Mouse (Mus musculus) T-helper 2 cell (primary cell): Measurements from ENCODE around the gene Cyp4f14.

Source experiments
- in situ Hi-C: fragments of 300-600 bp; cut with MboI, MseI; formaldehyde crosslinking; loops from one replicate; pipeline ENCODE4 v1.15.1; 2025; ENCODE audit warnings: high pct_unique_total_duplicates

Gene Cyp4f14

DNA sequence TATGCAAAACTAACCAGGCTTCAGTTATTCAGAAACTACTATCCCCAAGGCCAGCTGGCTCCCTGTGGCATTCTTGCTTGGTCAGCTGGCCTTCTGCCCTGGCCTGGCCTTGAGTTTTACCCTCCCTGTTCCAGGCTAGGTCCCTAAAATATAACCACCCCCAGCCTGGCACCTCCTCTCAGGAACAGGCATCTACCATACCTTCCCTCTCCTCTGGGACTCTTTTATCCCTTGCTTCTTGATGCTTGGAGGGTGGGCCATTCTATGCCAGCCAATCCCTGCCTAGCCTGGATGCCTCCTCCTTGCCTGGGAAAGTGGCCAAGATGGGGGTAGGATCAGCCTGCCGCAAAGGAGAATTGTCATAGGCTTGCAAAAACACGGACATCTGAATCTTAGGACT is at the start of gene Cyp4f14:
Gene Cyp4f14, minus strand, starts transcription at position 212 of the 400 bp plus-strand sequence.
- in situ Hi-C loops: no loop called here

DNA sequence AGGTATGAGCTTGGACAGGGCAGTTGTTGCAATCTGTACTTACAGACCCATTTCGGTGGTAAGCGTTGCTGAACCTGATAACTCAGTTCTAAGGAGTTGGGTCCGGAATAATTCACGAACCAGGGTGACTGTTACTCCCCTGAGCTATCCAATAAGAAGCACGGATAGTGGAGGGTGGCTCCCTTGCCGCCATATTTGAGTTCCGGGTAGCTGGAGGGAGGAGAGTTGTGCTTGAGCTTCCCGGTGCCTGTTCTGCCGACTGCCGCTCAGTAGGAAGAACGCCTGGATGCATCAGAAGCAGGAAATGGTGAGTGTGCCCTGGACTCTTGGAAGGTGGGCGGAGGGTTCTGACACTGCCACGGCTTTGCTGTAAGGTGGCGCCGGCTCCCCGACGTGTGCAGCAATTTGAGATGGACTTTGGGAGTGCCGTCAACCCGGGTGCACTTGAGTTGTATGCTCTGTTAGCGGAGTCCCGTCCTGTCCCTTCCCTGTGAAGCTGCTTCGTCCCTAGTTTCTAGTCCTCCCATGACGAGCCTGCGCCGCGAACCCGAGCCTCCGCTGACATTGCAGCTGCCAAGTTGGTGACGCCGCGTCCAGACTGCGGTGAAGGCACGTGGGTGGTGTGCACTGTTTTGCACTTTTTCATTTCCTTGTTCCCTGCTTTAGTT is 48.6 kb upstream of the Cyp4f14 start, which contains the start of gene Zfp472:
Gene Zfp472, plus strand, starts transcription at position 192 of the 668 bp plus-strand sequence.
- in situ Hi-C loops: no loop called here

DNA sequence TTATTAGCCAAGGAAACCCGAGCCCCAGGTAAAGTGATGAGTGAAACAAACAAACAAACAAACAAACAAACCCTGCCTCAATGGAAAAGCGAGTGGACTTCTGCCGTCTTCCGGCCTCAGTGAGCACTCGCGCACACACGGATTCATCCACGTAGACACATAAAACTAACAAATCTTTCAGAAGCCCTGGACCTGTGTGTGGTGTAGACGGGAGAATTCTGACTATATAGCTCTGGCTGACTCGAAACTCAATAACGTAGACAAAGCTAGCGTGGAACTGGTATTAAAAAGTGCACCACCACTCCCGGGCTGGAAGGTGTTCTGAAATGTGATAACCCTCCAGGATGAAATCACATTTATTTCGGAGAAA is 48.1 kb upstream of the Cyp4f14 start:
- in situ Hi-C loops: no loop called here

DNA sequence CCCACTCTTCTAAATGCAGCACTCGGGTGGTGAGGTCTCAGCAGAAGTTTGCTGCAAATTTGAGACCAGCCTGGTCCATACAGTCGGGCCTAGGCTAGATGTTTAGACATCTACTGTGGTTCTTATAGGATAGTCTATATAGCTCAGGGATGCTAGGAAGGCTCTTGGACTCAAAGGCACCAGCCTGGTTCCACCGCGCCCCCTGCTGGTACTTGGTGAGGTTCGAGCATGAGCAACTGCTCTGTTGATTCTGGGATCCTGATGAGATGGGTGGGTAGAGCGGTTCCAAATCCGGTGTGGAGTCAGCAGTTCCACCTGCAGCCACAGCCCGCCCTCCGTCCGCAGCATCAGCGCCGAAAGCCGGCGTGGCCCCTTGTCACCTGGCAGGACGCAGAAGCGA is 34.3 kb upstream of the Cyp4f14 start:
- in situ Hi-C loops: no loop called here

DNA sequence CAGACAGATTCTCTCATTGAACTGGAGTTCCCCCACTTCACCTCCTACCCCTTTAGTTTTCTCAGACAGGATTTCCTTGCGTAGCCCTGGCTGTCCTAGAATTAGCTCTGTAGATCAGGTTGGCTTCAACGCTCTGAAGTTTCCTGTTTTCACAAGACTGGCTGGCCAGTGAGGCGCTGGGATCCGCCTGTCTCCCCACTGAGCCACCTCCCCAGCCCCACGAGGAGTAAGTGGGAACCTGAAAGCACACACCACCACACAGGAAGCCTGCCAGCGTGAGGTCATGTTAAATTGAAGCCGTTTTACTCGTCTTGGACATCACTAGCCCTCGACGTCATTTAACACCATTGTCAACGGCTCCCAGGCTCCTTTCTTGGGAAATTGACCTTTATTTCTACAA is 33.9 kb upstream of the Cyp4f14 start:
- in situ Hi-C loops: no loop called here

DNA sequence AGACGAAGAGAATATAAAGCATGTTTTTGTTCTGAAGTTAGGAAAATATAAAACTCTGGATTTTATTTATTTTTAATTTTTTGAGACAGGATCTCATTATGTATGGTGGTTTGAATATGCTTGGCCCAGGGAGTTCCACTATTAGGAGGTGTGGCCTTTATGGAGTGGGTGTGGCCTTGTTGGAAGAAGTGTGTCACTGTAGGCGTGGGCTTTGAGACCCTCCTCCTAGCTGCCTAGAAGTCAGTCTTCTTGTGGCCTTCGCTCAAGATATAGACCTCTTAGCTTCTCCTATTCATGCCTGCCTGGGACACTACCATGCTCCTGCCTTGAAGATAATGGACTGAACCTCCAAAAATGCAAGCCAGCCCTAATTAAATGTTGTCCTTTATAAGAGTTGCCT is 33.0 kb upstream of the Cyp4f14 start:
- in situ Hi-C loops: no loop called here

DNA sequence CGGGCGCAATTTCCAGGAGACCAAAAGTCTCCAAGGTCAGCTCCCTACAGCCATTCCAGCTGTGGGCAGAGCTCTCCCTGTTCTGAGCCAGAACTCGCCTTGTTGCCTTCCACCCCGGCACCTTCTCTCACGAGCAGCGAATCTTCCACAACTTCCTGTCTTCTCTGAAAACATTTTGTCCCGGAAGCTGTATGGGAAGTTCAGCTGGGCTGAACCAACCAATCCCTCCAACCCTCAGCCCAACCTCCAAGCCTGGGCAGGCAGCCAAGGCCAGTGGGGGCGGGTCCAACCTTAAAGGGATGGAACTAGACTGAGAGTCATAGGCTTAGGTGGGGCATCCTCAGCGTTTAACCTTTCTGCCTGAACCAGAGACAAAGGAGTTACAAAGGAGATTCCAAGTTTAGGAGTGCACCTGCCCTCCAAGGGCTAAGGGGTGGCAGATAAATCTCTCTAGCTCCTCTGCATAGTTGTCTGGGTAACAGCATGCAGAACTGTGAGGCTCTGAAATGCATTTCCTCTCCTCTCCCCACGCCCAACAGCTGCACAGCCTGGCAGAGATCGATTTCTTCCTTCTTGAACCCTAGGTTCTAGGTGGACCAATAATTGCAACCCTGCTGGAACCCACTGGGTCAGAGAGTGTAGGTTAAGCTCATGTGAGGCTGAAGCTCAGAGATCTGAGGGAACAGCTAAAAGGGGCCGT is 30.2 kb upstream of the Cyp4f14 start, which contains the start of gene Cyp4f13:
Gene Cyp4f13, minus strand, starts transcription at position 188 of the 700 bp plus-strand sequence.
- in situ Hi-C loops: no loop called here

DNA sequence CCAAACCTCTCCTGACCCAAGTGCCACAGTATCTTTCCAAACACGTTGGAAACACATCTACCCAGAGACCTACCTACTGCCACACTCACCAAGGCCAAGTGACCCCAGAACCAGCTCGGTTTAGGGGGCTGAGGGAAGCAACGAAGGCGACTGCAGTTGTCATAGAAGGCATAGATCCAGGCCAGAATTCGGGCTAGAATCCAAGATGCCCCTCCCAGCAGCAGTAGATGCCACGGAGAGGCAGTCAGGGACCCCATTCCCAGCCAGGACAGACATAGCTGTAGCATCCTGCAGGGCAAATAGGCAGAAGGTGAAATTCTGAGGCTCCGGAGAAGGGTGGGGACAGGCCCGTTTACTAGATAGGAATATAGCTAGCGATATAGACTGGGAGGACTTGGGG is 29.6 kb upstream of the Cyp4f14 start:
- in situ Hi-C loops: no loop called here

DNA sequence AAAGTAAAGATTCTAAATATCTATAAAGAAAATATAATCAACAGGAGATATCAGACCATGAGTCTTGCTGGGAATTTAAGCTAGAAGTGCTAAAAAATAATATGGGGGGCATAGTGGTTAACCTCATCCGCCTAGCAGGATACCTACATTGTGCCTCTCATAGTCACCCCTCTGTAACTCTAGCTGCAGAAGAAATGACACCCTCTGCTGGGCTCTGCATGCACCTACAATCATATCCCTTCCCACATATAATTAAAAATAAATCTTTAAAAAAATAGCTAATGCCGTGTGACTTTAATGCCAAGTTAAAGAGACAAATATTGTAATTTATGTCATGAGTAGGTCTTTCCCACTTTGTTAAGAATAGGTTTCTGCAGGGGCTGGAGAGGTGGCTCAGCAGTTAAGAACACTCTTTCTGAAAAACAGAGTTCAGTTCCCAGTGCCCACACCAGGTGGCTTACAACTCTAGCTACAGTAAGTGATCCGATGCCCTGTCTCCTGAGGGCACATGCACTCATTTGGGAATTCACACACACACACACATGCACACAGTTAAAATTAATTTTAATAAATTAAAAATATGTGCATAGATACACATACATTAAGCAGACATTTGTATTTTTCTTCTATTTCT is 27.4 kb upstream of the Cyp4f14 start:
- in situ Hi-C loops: no loop called here

DNA sequence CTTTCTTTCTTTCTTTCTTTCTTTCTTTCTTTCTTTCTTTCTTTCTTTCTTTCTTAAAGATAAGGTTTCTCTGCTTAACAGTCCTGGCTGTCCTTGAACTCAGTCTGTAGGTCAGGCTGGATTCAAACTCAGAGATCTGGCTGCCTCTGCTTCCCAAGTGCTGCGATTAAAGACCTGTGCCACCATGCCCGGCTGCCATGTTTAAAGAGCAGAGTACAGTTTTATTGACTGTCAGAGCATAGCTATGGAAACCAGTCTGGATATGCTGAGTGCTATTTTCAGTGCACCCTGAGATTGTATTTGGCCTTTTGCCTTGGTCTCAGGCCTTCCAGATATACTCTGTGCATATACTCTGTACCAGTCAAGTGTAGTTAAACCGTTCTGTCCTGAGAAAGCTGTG is 26.5 kb upstream of the Cyp4f14 start:
- in situ Hi-C loops: no loop called here

DNA sequence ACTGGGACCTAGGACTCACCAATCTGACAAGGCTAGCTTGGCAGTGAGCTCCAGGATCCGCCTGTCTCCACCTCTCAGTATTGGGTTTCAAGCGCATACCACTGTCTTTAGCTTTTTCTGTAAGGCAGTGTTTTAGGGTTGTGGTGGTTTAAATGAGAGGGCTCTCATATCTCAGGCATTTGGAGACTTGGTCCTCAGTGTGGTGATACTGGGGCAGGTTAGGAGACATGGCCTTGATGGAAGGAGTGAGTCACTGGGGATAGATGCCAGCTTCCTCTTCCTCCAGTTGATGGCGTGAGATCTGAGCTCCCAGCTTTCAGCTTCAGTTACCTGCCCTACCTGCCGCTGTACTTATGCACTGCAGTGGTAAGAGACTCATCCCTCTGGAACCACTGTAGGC is 22.7 kb upstream of the Cyp4f14 start:
- in situ Hi-C loops: loop anchor here (5.0 kb wide), 1 partner anchor 303 kb away; no protein-coding TSS in a partner anchor

DNA sequence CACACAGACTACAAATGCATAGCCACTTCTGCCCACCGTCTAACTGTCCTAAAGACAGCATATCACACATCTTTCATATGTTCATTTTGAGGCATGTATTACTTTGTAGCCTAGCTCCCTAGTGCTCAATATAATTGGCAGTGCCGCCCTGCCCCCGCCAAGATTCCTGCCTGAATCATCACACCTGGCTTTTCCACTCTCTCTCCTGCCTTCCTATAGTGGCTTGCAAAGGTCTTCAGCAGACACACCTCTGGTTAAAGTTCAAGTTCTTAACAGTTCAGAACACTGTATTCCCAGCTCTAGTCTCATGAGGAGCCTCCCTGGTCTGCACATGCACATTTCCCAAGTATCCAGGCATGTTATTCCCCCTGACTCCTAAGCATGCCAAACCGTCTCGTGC is 10.7 kb upstream of the Cyp4f14 start:
- in situ Hi-C loops: no loop called here

DNA sequence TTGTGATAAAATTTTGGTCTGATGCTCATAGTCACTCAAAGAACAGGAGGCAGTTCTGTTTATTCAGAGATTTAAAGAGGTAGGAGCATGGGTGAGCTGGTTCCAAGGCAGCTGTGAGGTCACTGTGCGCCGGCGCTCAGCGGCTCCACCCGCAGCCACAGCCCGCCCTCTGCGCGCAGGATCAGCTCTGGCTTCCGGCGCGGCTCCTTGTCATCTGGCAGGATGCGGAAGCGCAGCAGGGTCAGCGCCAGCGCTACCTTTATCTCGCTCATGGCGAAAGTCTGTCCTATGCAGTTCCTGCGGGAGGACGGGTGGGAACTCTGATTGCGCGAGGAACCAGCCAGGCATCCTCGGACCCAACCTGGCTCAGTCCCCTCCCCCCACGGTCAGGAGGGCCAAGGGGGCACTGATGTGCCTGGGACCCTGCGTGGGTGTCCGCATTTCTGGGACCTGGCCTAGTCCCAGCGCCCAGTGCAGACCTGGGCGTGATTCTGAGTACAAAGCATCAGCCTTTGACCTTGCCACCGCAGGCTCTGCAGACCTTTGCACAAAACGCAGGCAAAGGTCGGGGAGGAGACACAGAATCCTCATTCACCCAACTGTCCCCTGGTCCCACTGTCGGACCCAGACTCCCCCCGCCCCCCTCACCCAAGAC is 7.6 kb upstream of the Cyp4f14 start:
- in situ Hi-C loops: no loop called here

DNA sequence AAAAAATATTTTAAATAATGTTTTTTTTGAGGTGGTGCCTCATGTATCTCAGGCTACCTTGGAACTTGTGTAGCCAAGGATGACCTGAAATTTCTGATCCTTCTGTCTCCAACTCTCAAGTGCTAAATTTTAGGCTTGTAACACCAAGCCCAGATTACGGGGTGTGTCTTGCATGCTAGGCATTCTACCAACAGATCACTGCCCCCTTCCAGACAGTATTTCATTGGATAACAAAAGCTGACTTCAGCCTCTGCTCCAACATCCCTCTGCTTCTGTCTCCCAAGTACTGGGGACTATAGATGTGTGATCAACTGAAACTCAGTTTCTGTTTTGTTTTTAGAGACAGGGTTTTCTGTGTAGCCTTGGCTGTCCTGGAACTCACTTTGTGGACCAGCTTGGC is 6.5 kb upstream of the Cyp4f14 start:
- in situ Hi-C loops: no loop called here

DNA sequence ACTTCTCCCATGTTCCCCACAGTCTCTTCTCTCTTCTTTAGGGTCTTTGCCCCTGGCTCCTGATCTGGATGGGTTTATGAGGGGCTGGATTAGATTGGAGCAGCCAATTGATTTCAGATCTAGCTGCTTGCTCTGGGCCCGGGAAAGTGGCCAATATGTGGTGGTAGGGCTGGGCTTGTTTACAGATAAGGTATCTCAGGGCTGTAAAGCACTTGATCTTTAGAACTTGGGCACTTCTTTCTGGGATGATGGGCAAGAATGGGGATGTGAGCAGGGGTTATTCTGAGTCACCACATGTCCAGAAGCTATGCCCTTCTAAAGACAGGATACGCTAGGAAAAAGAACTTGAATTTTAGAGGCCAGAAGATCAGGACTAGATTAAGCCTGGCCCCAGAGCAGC is 2.0 kb upstream of the Cyp4f14 start:
- in situ Hi-C loops: no loop called here

DNA sequence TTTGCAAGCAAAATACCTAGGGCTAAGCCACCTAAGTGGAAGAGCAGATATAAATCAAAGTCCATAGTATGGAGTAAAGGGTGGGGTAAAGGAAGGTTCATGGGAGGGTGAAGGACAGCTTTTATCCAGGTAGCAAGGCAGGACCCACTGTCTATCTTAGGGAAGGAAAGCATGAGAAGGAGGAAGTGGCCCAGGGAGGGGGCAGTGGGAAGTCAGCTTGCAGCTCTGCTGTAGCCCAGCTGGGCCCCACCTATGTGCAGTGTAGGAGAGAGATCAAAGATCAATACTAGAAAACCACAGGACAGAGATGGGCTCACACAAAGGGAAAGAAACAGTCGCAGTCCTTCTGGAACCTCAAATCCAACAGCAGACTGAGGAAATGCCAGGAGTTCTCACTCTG is 1.1 kb downstream of the Cyp4f14 start:
- in situ Hi-C loops: no loop called here

DNA sequence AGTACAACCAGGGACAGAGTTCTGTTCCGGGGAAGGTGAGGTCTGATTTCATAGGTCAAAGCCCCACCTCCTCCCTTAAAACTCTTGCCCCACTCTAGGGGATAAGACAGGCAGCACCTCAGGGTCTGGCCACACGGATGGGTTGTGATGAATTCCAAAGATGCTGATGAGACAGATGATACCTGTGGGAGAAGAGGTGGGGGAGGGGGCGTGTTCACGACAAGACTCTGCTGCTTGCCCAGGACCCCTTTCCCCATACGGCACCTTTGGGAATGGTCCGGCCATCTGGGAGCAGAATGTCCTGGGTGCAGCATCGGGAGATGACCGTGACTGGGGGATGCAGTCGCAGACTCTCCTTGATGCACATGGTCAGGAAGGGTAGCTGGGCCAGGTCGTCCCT is 11.0 kb downstream of the Cyp4f14 start:
- in situ Hi-C loops: loop anchor here (10.0 kb wide), 2 partner anchors 61 to 79 kb away; no protein-coding TSS in a partner anchor

DNA sequence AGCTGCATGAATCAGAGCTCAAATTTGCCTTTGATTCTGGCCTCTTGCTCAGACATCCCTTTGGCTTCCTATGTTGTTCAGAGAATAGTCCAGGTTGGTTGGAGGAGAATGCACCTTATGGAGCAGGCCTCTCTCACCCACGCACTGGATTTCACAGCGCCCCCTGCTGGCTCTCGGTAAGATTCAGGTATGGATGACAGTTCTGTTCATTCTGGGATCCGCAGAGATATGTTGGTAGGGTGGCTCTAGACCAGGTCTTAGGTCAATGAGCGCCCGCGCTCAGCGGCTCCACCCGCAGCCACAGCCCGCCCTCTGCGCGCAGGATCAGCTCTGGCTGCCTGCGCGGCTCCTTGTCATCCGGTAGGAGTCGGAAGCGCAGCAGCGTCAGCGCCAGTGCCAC is 11.9 kb downstream of the Cyp4f14 start:
- in situ Hi-C loops: loop anchor here (10.0 kb wide), 2 partner anchors 60 to 80 kb away; no protein-coding TSS in a partner anchor

DNA sequence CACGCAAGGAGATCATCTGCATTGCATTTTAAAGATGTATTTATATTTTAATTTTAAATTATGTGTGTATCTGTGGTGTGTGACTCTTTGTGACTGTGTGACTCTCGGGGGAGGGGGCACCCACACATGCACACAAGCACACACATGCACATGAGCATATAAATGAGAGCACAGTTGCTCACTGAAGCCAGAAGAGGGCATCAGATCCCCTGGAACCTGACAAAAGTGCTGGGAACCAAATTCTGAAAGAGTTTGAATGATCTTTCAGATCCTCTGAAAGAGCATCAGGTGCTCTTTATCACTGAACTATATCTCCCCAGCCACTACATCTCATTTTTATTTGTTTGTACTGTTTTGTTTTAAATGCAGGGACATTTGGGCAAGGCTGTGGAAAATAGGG is 12.7 kb downstream of the Cyp4f14 start:
- in situ Hi-C loops: loop anchor here (10.0 kb wide), 2 partner anchors 60 to 80 kb away; no protein-coding TSS in a partner anchor

DNA sequence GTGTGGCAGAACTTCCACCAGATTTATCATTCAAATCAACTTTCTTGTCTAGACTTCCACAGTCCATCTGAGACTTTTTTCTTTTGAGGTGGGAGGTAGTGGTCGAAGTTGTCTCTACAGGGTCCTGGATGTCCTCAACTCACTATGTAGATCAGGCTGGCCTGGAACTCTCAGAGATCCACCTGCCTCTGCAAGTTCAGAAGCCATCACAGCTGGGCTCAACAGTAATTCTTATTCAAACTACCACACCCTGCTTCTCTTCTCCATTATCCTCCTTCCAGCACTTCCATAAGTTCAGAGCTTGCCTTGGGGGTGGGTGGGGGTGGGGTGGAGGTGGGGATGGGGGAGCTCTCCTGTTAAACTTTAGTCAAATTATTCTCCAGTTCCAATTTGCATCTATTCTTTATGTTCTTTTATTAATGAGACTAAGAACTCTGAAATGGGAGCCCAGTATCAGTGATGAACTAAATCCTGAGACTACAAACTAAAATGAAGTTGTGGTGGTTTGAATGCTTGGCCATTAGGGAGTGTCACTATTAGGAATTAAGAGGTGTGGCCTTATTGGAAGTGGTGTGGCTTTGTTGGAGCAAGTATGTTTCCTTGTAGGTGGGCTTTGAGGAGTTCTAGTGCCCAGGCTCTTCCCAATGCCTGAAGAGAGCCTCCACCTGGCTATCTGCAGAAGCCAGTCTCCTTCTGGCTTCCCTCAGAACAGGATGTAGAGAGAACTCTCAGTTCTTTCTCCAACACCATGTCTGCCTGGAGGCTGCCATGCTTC is 15.2 kb downstream of the Cyp4f14 start:
- in situ Hi-C loops: loop anchor here (10.0 kb wide), 2 partner anchors 57 to 83 kb away; no protein-coding TSS in a partner anchor

DNA sequence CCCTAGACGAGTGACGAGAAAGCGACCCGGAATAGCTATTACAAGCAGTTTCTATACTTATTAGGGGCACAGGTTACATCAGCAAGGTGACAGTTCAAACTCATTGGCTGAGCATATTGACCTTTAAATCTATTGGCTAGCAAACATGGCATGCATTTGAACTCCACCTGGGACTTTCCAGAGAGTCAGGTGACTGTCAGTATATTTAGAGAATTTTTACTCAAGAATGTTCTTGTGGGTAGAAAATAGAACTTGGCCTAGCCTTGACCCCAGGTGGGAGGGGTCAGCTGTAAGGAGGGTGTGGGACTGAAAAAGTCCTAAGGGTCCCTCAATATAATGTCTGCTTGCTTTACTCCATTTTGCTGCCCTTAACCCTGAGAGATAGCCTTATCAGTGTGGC is 21.7 kb downstream of the Cyp4f14 start:
- in situ Hi-C loops: no loop called here
